Mouse (Mus musculus) forebrain, embryonic 10.5 days (tissue): Measurements from ENCODE around the gene Derl3. TPM values are rescaled to one million over a fixed set of nuclear protein-coding genes. Genes with fewer than 3 reads are reported as not detected.
A peak's percentile ranks its signal among the peaks of the same experiment; 100 is the strongest.
"Not testable (repeated sequence)": the region's sequence is repeated elsewhere in the genome, so short reads cannot be mapped to it uniquely, and the experiment has no call there.

Experiments
- DNase-seq: peaks from one replicate; pipeline ENCODE4 v3.0.0-alpha.2; 2017; ENCODE audit warnings: low spot score; ENCODE audit errors: extremely low spot score
- H3K27ac ChIP-seq: fragments of 300-500 bp; sonication (generic); 2 replicates; pipeline ENCODE4 v1.5.1; 2016; ENCODE audit warnings: mild to moderate bottlenecking
- H3K27me3 ChIP-seq: fragments of 300-500 bp; sonication (generic); 2 replicates; pipeline ENCODE4 v1.6.1; 2016; ENCODE audit warnings: mild to moderate bottlenecking; ENCODE audit not compliant: poor library complexity, severe bottlenecking
- H3K36me3 ChIP-seq: fragments of 300-500 bp; sonication (generic); replicated peaks from 2 replicates; pipeline ENCODE4 v1.6.1; 2016; ENCODE audit warnings: mild to moderate bottlenecking, moderate library complexity
- H3K4me1 ChIP-seq: fragments of 300-500 bp; sonication (generic); 2 replicates; pipeline ENCODE4 v1.6.1; 2016
- H3K4me3 ChIP-seq: fragments of 300-500 bp; sonication (generic); 2 replicates; pipeline ENCODE4 v1.5.1; 2016; ENCODE audit warnings: mild to moderate bottlenecking, moderate library complexity
- H3K9me3 ChIP-seq: fragments of 300-500 bp; sonication (generic); 2 replicates; pipeline ENCODE4 v1.6.1; 2016; ENCODE audit warnings: mild to moderate bottlenecking, moderate library complexity
- WGBS: fragments of 180-500 bp; shearing (Covaris S2); methylation state at CpG from one replicate; pipeline ENCODE4 v1.1.7; 2016; 5-methylcytosine and 5-hydroxymethylcytosine counted together
- polyA plus RNA-seq: library from polyadenylated mRNA; unstranded; fragments of >200 nt; fragmentation: Nextera tagmentation; extraction: Ambion mirVana; gene quantifications from 2 replicates; pipeline ENCODE4 v1.2.1, GENCODE M21; 2016

The Derl3 gene
- polyA plus RNA-seq, 1 experiment from 2014 or later = 1.8 TPM

DNA sequence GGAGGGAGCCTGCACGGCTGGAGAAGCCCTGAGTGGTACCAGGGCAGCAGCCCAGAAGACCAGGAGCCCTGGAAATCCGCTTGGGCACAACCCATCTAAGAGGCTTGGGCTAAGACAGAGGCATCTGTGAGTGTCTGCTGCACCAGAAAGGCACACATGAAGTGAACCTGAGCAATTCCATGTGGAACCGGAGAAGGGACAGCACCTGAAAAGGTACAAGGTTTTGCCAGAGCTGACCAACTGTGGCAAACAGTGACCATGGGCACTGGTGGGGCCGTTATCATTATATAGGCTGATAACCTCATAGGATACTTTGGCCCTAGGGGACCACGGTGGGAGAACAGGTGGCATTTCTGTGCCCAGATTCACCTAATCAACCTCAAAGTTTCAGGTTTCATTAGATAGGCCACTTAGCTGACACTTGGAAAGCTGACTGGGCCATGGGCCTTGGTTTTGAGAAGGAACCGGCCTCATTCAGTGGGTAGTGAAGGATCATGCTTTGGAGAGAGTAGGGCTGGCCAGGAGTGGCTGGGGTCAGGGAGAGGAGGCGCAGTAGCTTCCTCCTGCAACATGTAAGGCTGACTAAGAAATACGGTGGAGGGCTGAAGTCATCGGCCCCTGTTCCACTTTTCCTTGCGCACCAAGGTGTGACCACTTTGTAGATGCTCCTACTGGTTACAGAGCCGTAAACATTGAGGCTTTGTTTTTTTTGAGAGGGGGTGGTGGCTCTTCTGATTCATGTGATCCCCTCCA is 36.9 kb upstream of the Derl3 start:
- Histone ChIP-seq H3K27me3 (no peaks in the 10 kb centered on the region), H3K4me3 (no peak overlapping the region), H3K4me1 (peaks cover 43% of the 10 kb centered on the region), H3K27ac (no peak overlapping the region), H3K36me3 (peaks cover 39% of the 10 kb centered on the region), H3K9me3 (0 out of 2 replicates have a peak, but pooled peaks cover 3% of the 10 kb centered on the region)
- WGBS = 84% methylated on average over 11 of the region's 11 CpGs
- no peak for DNase-seq

DNA sequence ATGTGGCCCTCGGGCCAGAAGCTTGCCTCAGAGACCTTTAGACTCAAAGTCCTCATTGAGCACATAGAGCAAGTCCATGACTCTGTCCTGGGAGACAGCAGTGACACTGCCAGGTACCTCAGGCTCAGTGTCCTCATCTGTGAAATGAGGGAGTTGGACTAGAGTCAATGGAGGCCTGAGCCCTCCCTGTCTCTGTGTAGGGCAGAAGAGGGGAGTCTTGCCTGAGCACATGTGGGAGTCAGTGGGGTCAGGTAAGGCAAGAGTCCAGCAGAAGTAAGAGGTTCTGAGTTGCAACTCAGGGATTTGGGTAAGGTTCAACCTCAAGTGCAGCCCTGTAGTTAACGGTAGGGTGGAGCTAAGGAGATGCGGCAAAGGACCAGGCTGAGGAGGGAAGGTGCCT is 36.2 kb upstream of the Derl3 start:
- no peak overlapping the region for H3K27ac ChIP-seq
- peaks cover 41% of the 10 kb centered on the region for H3K4me1 ChIP-seq
- peaks cover 39% of the 10 kb centered on the region for H3K36me3 ChIP-seq
- DNase-seq = no peak
- no peaks in the 10 kb centered on the region for H3K27me3 ChIP-seq
- no peak overlapping the region for H3K4me3 ChIP-seq
- H3K9me3 ChIP-seq = peaks cover 3% of the 10 kb centered on the region; the same call in 1 of the 2 replicates
- WGBS = 81% methylated on average over 3 of the region's 3 CpGs

DNA sequence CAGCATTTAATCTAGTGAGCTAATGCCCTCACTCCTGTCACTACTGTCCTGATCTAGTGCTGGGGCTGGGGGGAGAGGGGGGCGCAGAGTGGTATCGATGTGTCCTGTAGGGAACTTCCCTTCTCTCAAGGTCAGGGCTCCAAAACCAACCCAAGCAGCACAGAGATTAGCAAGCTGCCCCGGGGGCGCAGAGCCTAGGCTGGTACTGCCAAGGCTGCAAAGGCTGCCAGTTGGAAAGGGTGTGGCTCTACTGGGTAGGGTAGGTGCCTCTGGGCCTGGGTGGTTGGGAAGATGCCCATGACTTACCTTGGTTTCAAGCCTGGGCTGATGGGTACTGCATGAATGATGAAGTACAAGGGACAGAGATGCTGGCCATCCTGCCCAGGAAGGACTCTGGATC is 35.6 kb upstream of the Derl3 start:
- 98% methylated on average over 4 of the region's 4 CpGs for WGBS
- Histone ChIP-seq H3K4me3 (peak overlapping the region; percentile 88), H3K4me1 (peaks cover 40% of the 10 kb centered on the region), H3K9me3 (peaks cover 7% of the 10 kb centered on the region), H3K27ac (peak overlapping the region; percentile 25; the same call in 1 of the 2 replicates), H3K36me3 (peaks cover 39% of the 10 kb centered on the region), H3K27me3 (no peaks in the 10 kb centered on the region)
- DNase-seq = no peak

DNA sequence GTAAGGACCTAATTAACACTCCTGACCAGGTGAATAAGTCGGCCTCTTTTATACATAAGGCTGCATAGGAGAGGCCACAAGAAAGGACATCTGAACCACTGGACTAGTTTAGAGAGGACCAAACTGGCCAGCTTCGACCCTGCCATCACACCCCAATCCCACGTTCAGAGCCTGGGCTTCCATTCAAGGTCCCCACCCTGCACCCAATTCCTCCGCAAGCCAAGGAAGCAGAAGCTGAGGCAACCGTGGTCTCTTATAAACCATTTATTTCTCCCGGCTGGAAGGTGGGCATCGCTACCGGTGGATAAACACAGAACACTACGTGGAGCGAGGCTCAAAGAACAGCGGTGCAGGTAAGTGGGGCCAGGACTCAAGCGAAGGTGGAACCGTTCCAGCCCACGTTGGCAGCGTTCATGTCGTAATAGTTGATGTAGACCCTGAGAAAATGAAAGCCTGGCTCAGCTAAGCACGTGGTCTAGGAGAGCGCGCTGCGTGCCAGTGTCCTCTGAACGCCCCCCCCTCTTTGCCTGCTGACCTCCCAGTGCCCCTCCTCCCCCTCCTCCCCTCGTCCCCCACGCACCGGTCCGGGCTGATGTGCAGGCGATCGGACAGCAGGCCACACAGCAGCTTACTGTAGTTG is 34.0 kb upstream of the Derl3 start:
- Histone ChIP-seq H3K4me3 (peak overlapping the region; percentile 88), H3K4me1 (peaks cover 40% of the 10 kb centered on the region), H3K27ac (peak overlapping the region; percentile 100), H3K9me3 (peaks cover 9% of the 10 kb centered on the region), H3K36me3 (peaks cover 39% of the 10 kb centered on the region), H3K27me3 (no peaks in the 10 kb centered on the region)
- 2% methylated on average over 26 of the region's 27 CpGs for WGBS
- DNase-seq = peak; percentile 78

DNA sequence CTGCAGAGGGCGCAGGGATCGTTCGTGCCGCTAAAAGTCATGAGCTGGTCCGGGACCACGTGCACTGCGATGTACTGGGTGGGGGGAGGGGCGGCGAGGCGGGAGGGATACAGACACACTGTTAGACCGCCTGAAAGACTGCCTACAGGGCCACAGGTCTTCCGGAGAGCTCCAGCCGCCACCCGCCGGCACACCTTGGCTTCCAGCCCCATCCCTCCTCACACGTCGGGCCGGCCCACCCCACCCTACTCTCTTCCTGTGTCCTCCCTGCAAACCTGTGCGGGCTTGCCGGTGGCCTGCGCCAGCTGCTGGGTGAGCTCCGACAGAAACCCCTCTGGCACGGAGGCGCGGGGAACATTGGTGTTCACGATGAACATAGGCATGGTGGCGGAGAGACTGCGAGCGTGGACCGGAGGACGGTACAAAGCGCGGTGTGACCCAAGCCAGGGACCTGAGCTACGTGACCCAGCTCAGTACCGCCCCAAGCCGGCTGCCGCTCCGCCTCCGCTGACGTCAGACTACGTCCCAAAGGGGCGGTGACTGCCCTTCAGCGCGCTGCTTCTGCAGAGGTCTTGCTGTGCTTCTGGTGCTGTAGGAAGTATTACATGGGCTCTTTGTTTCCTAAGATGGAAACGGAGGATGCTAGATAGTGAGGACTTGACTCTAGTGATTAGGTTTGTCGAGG is 33.3 kb upstream of the Derl3 start, which contains the start of gene Mif:
TSS of gene Mif (minus strand) at position 455 of the 685 bp plus-strand sequence.
- DNase-seq = peak; percentile 93
- WGBS = 0% methylated on average over 46 of the region's 46 CpGs

DNA sequence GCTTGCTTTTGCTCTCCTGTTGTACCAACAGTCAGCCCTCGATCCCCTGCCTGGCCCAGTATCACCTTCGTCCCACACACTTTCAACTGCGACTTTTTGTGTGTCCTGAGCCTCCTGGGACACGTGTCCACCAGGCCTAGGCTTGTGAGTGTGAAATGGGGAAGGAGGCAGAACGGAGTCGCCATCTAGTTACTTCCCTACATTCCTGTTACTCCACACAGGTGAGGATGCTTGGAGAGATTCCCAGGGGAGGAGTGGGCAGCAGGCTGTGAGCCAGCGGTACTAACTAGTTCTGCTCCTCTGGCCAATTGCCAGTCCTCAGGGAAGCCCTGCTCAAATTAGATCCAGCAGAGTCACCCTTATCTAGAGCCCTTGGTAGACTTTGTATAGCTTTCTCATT is 32.5 kb upstream of the Derl3 start:
- Histone ChIP-seq H3K27me3 (no peaks in the 10 kb centered on the region), H3K4me1 (peaks cover 40% of the 10 kb centered on the region), H3K27ac (peak overlapping the region; percentile 100), H3K4me3 (peak overlapping the region; percentile 88), H3K36me3 (peaks cover 35% of the 10 kb centered on the region), H3K9me3 (peaks cover 9% of the 10 kb centered on the region)
- 28% methylated on average over 7 of the region's 7 CpGs for WGBS
- no peak for DNase-seq

More for the DNA sequence above, 33.3 kb upstream of the Derl3 start, which contains the start of gene Mif:
- H3K9me3 ChIP-seq, H3K27me3 ChIP-seq: not testable (repeated sequence)
- H3K4me3 ChIP-seq = peak within 1 kb of the TSS; percentile 88
- peaks cover 39% of the 10 kb centered on the region for H3K36me3 ChIP-seq
- peak within 1 kb of the TSS; percentile 100 for H3K27ac ChIP-seq
- H3K4me1 ChIP-seq = peaks cover 40% of the 10 kb centered on the region

DNA sequence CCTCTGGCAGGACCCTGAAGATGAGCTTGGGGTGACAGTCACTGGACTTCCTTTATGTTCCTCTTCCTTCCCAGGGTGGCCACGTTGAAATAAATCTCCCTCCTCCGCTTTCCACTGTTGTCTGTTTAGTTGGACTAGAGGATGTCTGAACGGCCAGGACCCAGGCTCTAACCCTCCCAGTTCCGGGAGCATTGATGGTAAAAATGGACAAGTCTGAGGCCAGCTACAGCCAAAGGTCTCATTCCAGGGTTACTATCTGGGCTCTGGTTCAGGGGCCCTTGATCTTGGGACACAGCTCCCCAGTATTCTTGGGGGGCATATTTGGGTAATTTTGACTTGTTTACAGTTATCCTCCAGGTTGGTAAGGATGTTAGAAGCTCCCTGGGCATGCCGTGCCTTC is 31.6 kb upstream of the Derl3 start:
- DNase-seq = no peak
- Histone ChIP-seq H3K4me3 (no peak overlapping the region), H3K4me1 (peaks cover 40% of the 10 kb centered on the region), H3K9me3 (peaks cover 9% of the 10 kb centered on the region), H3K36me3 (peaks cover 26% of the 10 kb centered on the region), H3K27me3 (no peaks in the 10 kb centered on the region), H3K27ac (peak overlapping the region; percentile 100)
- WGBS = 73% methylated on average over 5 of the region's 5 CpGs

DNA sequence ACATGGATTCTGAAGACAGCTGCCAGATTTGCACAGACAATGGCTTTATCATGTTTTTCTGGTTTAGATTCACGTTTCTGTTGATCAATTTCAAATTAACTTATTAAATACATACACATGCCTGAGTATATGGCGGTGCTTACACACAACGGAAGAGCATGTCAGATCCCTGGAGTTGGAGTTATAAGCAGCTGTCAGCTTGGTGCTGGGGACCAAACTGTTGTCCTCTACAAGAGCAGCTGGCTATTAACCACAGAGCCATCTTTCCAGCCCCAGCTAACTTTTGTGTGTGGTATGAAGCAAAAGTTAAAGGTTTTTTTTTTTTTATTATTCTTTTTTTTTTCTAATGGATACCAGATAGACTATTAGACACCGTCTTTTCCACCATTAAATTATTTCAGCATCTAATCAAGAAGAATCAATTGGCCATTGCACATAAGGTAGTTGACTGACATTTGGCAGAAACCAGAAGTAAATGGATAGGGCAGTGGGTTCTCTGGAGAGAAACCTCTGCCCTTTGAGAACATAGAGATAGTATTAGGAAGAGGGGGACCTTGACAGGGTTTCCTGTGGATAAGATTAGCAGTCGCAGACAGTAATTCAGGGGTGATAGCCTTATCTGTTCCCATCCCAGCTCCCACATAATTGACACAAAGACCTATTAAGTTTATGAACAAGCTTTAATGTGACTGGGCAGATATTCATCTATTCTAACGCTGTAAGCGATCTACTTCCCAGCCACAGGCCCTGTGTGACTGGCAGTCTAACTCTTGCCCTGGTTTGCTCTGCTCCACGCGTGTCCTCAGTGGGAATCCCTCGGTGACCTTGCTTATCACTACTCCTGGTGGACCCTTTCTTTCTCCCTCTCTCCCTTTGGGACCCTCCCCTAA is 20.9 kb upstream of the Derl3 start:
- no peaks in the 10 kb centered on the region for H3K9me3 ChIP-seq
- H3K27me3 ChIP-seq = no peaks in the 10 kb centered on the region
- H3K4me1 ChIP-seq = peaks cover 26% of the 10 kb centered on the region
- 37% methylated on average over 10 of the region's 10 CpGs for WGBS
- H3K27ac ChIP-seq = peak overlapping the region; percentile 90
- no peaks in the 10 kb centered on the region for H3K36me3 ChIP-seq
- DNase-seq = no peak
- peak overlapping the region; percentile 52 for H3K4me3 ChIP-seq

DNA sequence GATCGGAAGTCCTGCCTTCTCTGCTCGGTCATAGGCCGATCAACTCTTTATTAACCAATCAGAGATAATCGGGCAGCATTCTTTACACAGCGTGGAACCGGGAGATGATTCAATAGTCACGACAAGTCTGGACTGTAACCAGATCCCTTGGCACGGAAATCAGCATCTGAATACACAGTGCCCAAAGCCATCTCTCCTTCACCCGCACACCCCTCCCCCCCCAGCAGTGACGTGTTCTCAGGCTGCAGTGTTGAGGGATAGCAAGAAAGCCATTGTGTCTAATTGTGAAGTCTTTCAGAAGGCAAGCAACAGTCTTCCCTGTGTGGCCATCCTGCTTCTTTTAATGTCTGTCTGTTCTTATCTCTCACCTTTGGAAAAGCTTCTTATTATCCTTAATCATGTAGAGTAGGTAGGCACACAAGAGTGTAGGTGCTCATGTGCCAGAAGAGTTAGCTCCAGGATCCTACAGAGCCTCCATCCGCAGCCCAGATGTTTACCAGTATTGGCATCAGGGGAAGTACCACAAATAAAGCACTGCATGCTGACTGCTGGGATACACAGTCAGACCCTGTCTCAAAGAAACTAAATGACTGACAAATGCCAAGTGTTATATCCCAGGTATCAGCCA is 20.2 kb upstream of the Derl3 start:
- Histone ChIP-seq H3K4me3 (peak overlapping the region; percentile 52), H3K27ac (peak overlapping the region; percentile 90), H3K27me3 (no peaks in the 10 kb centered on the region), H3K4me1 (peaks cover 26% of the 10 kb centered on the region), H3K36me3 (no peaks in the 10 kb centered on the region), H3K9me3 (no peaks in the 10 kb centered on the region)
- 2% methylated on average over 11 of the region's 11 CpGs for WGBS
- DNase-seq = peak; percentile 90

DNA sequence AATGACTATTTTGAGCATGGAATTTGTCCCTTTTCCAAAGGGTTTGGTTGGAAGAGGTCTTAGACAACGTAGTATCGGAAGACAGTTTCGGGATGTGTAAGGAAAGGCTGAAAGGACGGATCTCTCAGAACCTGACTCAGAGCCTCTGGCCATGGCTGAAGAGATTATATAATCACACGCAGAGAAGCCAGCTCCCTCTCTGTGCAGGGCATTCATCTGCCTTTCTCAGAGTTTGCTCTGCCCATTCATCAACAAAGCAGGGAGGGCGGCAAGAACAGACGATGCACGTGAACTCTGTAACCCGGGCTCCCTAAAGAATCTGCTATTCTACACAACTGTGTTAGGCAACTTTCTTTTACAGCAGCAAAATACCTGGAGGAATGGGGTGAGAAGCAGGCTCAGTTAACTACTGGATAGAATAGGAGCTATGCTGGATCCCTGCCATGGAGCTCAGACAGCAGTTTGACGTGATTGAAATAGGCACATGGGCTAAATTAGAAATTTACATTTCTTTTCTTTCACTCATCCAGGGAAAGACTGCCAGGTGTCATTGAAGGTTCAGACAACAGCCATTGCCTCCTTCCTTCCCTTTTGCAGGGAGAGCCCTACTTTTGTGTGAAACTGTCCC is 19.6 kb upstream of the Derl3 start:
- peaks cover 26% of the 10 kb centered on the region for H3K4me1 ChIP-seq
- no peaks in the 10 kb centered on the region for H3K9me3 ChIP-seq
- H3K27me3 ChIP-seq = no peaks in the 10 kb centered on the region
- H3K4me3 ChIP-seq = peak overlapping the region; percentile 52
- H3K27ac ChIP-seq = peak overlapping the region; percentile 90
- peak; percentile 50 for DNase-seq
- 15% methylated on average over 10 of the region's 10 CpGs for WGBS
- no peaks in the 10 kb centered on the region for H3K36me3 ChIP-seq

DNA sequence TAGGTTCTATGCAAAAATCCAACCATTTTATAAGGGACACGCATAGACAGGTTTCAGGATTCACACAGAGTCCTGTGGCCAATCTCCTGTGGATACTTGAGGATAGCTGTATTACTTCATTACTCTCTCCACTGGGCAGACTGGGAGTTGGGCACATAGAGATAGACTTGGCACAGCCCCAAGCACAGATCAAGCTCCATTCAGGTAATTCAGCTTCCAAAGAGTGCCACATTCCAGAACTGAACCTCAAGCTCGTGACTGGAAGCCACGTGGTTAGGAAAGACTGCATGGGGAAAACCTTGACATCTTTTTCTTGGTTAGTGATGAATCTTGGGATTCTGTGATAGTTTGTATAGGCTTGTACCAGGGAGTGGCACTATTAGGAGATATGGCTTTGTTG is 14.4 kb upstream of the Derl3 start:
- H3K27me3 ChIP-seq = no peaks in the 10 kb centered on the region; the same call in none of the 2 replicates
- no peak for DNase-seq
- H3K36me3 ChIP-seq = no peaks in the 10 kb centered on the region
- H3K4me1 ChIP-seq = peaks cover 35% of the 10 kb centered on the region
- no peak overlapping the region for H3K4me3 ChIP-seq
- H3K27ac ChIP-seq = no peak overlapping the region
- 92% methylated on average over 3 of the region's 3 CpGs for WGBS
- no peaks in the 10 kb centered on the region for H3K9me3 ChIP-seq
